Mouse (Mus musculus): ENCODE results near the gene Slc6a17.

Slc6a17 gene

GRCm38 (mm10) chr3:107524547-107524946 is 6.7 kb upstream of the Slc6a17 start:
- DNase-seq (ENCODE audit: low read depth, low spot score) = no peak

DNA sequence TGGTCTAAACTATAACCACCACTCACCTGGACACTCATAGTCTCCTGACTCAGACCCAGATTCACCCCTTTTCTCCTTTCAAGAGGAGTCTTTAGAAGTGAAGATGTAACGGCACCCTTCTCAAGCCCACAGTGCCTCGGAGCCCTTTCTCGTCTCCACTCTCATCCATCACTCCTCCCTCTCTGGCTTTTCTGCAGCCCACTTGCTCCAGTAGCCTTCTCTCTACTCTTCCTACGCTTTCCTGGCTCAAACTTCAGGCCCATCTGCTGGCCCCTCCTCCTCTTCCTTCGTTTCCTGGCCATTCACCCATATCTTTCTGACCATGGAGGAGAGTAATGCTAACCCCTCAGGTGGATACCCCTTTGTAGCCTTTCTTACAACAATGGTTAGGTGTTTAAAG is 3.1 kb upstream of the Slc6a17 start:
- no peak for DNase-seq (ENCODE audit: low read depth, low spot score)

DNA sequence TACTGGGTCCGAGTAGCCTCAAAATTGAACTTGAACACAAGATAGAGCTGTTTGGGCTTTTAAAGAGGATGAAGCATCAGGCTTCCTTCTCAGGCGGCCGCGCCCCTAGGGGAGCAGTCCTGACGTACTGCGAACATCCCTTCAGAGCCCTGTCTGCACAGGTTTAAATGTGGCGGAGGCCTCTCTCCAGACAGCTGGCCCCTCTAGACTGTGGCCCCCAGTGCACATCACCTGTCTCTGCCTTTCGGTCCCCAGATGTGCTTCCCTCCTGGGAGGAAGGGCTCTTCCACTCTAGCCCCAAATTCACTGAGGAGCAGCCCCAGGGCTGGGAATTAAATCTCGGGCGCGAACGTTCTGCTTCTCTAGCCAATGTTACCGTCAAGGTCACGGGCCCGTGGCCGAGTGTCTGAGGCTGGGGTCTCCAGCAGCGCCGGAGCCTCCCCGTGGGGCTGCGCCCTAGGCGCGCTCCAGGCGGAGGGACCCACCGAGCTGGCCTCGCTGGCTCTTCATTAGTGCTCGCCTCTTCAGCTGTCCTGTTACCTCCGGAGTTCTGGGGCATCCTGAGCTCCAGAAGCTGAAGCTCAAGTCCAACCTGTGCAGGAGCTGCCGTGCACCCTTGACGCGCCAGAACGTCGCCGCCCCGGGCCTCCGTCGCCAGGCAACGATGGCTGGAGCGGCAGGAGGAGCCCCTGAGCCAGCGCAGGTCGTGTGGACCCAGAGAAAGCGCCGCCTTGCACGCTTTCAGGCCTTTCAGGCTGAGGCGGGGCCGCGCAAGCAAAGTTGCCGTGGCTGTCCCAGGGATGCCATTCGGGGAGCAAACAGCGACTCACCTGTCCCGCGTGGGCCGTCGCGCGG is 815 bp downstream of the Slc6a17 start:
- peak; percentile 59 for DNase-seq (ENCODE audit: low read depth, low spot score)

- no peak for DNase-seq (ENCODE audit: low read depth, low spot score)
Observed at GRCm38 (mm10) chr3:107515989-107516388, 1.8 kb downstream of the Slc6a17 start.

DNA sequence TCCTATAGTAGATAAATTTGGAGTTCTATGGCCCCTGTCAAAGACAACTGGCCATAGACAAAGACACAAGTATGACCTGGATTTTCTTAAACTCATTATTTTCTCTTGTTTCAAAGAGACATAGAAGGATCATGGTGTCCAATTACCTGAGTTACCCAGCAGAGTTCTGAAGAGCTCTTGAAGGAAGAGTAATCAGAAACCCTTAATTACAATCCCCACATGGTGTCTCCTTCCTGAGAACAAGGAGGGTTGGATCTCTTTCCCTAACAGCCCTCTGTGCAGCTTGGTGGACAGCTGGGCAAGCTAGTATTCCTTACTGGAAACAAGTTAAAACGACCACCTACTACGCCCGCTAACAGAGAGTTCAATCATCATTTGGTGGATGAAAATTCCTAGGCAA is 6.4 kb downstream of the Slc6a17 start:
- no peak for DNase-seq (ENCODE audit: low read depth, low spot score)

- no peak for DNase-seq (ENCODE audit: low read depth, low spot score)
Observed at GRCm38 (mm10) chr3:107508696-107509095, 9.1 kb downstream of the Slc6a17 start.

- no peak for DNase-seq (ENCODE audit: low read depth, low spot score)
Observed at GRCm38 (mm10) chr3:107507966-107508365, 9.9 kb downstream of the Slc6a17 start.

DNA sequence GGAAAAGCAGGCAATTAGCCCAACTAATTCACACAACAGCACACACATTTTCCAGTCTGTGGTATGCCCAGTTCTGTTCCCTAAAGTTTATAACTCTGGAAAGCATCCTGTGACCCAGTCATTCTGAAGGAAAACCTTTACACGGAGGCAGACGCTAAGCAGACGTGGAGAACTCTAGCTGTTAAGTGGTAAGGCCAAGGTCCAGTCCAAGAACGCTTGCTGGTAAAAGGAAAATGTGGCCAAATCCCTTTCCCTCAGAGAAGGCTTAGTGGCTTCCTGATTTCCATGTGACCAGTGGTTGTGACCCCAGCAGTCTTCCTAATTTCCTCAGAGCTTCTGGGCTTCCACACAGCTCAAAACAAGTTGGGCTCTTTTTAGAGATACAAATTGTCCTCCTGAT is 11.3 kb downstream of the Slc6a17 start:
- DNase-seq (ENCODE audit: low read depth, low spot score) = no peak

DNA sequence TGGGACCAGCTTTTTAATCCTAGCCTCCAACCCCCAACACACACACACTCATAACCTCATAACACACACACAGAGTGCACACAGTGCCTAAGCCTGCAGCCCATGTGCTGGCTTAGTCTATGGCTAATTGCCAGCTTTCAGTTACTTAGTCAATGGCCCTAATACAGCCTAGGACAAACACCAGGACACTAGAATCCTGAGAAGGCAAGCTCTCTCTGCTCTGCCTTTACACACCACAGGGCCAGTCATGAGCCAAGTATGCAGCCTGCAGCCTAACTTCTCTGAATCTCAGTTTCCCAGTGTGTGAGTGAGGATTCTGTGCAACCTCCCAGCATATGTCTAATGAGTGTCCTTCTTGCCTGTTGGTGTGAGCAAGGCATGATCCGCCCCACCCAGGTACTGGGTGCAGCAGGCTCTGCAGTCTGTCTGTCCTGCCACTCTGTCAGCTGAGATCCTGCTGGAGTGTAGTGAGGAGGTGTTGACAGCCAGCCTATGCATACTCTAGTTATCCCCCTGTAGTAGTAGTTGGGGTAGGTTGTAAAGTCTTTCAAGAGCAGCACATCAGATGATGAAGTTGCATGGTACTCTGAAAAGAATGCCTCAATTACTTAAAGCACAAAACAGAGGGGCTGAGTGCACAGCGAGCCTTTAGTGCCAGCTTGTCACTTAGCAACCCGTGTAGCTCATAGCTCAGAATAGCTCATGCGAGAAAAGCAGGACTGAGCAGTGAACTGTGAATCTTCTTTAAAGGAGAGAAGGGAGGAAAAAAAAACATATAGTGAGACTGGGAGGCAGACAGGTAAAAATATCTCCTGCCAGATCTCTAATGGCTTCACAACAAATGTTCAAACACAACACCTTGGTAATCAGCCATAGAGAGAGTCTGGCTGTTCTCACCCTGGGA is 12.1 kb downstream of the Slc6a17 start:
- DNase-seq (ENCODE audit: low read depth, low spot score) = no peak

GRCm38 (mm10) chr3:107504542-107504941 is 13.3 kb downstream of the Slc6a17 start:
- DNase-seq (ENCODE audit: low read depth, low spot score) = no peak

- DNase-seq (ENCODE audit: low read depth, low spot score) = no peak
Observed at GRCm38 (mm10) chr3:107503716-107504115, 14.1 kb downstream of the Slc6a17 start.

- DNase-seq (ENCODE audit: low read depth, low spot score) = no peak
Observed at GRCm38 (mm10) chr3:107501702-107502151, 16.1 kb downstream of the Slc6a17 start.

DNA sequence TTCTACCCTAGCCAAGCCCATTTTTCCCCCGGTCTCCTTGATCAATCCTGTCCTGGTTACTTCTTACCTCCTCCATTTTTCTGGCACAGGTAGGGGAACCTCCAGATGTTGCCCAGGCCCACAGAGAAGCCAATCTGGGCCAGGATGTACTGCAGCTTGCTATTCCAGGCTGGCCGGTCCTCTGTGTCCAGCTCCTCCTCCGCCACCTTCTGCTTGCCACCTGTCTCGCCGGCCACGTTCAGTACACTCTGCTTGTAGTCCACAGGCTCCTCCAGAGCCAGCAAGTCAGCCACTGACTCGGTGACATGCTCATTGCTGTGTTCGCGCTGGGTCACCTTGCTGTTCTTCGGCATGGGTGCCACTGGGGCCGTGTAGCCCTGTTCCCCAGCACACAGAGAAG is 17.5 kb downstream of the Slc6a17 start:
- no peak for DNase-seq (ENCODE audit: low read depth, low spot score)

DNA sequence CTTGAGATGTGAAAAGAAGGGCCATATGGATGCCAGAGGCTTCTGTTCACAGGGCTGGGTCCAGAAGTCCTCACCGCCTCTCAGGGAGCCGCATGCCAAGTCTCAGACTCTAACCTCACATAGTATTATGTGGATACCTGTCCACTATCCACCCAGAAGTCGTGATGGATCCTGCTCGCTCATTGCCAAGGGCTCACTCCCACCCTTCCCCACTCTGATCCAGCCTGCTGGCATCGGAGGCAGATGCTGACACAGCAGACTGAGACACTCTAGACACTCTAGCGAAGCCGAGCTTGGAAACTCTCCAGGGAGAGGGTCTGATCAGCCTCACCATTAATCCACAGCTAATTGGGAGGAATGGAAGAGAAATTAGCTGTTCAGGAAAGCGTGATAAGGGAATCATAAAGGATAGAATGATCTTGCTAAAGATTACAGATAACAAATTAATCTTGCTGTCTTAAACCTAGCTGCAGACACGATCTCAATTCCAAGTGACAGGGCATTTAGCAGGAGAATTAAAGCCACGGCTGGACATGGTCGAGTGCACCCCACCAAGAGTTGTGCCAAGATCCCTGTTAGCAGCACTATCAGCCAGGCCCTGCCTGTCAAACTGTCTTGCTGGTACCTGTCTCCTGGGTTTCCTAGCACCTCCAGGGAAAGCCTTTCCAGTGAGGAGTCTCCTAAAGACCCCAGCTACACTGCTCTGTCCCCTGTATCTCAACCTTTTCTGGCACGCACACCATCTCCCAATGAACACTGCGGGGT is 21.6 kb downstream of the Slc6a17 start:
- no peak for DNase-seq (ENCODE audit: low read depth, low spot score)

DNA sequence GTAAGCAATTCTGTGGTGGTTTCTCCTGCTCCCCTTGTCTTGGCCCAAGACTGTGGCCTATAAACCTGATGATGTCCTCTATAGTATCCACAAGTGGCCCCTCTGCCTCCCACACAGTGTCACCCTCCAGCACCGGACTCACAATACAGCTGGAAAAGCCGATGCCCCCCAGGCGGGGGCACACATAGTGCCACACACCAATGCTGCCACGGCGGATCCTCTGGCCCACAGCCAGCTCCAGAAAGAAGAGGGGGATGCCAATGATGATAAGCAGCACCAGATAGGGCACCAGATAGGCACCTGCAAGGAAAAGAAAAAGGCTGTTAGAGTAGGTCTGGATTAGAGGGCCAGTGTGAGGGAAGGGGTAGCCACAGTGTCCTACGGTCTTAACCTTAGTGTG is 22.3 kb downstream of the Slc6a17 start:
- no peak for DNase-seq (ENCODE audit: low read depth, low spot score)

DNA sequence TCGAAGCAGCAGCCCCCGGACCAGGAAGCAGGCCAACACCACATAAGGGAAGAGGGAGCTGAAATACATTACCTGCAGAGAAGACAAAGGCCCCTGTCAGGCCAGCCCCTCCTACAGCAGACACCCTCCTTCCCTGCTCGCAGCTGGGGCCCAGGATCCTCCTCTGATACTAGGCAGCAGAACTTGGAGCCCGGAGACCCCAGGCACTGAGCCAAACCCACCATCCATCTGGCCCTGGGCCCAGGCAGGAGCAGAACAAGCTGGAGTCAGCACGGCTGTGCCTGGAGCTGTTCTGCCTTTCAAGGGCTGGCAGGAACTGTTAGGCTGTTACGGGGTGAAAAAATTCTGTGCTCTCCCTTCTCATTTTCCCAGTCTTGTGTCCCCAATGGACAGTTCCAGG is 26.4 kb downstream of the Slc6a17 start:
- no peak for DNase-seq (ENCODE audit: low read depth, low spot score)

DNA sequence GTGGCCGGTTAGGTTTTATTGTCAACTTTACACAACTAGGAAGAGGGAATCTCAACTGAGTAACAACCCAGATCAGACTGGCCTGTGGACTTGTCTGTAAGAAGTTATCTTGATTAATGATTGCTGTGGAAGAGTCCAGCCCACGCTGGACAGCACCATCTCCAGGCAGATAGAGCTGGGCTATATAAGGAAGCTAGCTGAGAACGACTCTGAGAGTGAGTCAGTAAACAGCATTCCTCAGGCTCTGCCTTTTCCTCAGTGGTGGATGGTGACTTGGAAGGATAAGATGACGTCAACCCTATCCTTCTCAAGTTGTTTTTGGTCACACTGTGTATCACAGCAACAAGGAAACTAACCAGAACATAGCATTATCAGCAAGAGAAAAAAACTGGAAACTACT is 29.2 kb downstream of the Slc6a17 start:
- no peak for DNase-seq (ENCODE audit: low read depth, low spot score)

DNA sequence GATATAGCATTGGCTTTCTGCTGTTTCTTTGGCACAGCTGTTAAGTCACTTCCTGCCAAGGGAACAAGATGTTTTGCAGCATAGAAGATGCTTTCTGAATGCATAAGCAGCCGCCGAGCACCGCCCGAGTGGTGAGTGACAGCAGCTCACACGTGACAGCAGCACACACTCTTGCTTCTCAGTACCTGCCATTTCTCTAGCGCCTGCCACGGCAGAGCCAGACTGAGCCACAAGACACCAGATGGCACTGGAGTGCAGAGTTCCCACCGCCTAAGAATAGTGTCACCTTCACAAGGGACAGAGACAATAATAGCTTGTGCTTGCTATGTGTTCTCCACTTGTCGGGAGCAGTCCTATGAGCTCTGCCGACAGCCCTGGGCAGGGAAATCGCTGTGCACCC is 34.5 kb downstream of the Slc6a17 start:
- no peak for DNase-seq (ENCODE audit: low read depth, low spot score)

DNA sequence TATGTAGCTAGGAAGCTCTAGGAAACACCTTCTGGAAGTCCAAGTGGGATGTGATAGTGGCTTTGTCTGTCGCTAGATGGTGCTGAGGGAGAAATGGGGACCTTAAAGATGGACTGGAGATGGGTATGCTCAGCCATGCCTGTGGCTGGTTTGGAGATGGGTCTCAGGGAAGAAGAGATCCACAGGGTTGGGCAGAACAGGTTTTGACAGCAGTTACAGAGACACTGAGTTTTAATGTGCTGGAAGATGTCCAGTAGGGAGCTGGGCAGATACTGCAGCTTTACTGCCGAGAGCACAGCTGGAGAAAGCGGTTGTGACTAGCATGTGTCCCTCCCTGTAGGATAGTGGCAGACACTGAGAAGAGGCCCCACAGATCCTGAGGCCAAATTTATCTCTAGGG is 37.2 kb downstream of the Slc6a17 start:
- no peak for DNase-seq (ENCODE audit: low read depth, low spot score)

- peak; percentile 26 for DNase-seq (ENCODE audit: low read depth, low spot score)
Observed at GRCm38 (mm10) chr3:107472198-107472597, 45.6 kb downstream of the Slc6a17 start.

- DNase-seq (ENCODE audit: low read depth, low spot score) = no peak
Observed at GRCm38 (mm10) chr3:107469059-107469458, 48.8 kb downstream of the Slc6a17 start.

- DNase-seq (ENCODE audit: low read depth, low spot score) = no peak
Observed at GRCm38 (mm10) chr3:107468106-107468505, 49.7 kb downstream of the Slc6a17 start.

Measured in ES-CJ7 (cell line).